Mouse (Mus musculus) ES-CJ7 (cell line): ENCODE measurements at regions not wholly inside any gene's neighbourhood (a gene's known extent, or its start where the extent isn't known, plus 50 kb on each side); places are given as distances from the start of the nearest gene placed in this dataset.

Experiments
- DNase-seq: peaks from one replicate; pipeline ENCODE4 v3.0.0; 2011; ENCODE audit warnings: low read depth, low spot score

DNA sequence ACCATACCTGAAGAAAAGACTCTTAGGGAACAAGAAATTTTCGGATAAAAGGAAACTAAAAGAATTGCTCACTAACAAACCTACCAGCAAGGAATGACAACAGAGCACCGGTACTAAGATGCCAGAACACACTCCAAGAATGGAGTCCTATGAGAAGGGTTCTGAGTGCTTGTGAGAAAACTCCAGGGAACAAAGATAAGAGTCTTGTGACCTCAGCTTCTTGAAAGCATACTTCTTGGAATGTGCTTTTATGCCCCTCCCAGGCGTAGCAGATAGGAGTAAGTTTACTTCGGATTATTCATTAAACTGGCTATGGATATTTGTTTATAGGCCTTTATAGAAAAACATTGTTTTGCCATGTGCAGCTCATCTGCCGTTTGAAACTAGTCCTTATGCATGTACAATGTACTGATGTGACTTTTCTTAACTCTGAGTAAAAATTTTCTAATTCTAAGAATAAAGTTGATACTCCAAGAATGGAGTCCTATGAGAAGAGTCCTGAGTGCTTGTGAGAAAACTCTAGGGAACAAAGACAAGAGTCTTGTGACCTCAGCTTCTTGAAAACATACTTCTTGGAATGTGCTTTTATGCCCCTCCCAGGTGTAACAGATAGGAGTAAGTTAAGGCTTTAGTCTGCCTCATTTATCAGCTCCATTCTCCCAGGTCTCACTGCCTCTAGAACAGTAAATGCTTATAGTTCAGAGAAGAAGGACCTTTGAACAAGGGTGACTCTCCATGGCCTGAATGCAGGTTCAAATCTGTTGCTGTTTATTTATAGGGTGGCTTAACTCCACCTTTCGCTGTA is 150.8 kb upstream of the Kynu start:
- DNase-seq = no peak

DNA sequence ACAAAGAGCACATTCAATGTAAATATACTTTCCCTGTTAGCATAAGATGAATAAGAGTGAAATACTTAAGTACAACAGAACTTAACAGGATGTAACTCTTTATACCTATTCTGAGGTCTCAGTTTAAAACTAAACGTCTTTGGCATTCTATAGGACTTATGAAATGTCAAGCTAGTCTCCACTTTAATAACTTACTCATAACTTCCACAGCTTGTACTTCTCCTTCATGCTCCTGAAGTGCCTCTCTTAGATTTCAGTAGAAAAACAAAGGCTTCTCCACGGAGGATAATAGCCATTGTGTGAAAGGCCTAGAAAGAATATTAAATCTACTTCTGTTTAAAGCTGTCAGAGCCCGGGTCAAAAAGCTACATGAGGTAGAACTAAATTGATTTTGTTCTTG is 117.9 kb upstream of the Kynu start:
- DNase-seq = no peak

DNA sequence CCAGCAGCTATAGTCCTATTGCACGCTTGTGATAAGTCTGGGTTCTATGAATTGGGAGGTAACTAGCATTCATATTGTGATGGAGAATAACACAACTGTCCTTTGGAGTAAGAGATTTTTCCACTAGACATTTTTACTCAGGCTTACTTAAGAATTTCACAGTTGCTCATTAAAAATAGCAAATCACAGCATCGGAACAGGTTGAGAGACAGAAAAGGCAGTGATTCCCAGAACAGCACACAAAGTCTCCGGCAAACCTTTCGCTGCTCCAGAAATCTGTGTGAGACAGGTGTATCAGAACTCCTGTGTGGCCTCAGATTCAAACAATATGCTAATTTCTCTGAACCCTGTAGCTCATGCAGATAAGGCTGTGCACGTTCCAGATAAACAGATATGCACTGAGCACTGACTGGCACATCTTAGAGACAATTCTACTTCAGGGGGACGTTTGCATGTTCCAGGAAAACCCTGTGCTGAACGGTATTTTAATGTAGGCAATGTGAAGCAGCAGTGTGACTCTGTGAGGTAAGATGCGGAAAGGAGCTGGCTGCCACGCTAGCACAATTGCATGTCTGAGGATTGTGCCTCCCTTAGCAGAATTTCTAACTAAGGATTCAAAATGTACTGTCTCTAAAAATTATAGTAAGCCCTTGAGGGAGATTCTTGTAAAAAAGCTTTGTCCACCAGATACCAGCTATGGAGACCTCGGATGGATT is 99.8 kb upstream of the Kynu start:
- no peak for DNase-seq

DNA sequence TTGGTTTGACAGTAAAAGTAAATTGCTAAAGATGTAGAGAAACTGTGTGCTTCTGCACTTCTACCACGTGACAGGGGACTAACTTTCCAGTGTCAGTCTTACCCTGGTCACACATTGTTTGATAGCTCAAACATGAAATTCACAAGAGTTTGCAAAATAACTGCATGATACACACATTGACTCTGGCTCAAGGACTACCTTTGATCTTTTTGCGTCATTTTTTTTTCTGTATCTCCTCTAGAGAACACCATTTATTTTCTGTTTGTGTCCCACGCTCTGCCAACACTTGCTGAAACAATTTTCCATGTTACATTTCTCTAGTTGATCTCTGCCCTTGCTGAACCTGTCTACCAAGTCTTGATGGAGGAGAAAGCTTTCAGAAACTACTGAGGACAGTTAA is 86.0 kb upstream of the Kynu start:
- no peak for DNase-seq

DNA sequence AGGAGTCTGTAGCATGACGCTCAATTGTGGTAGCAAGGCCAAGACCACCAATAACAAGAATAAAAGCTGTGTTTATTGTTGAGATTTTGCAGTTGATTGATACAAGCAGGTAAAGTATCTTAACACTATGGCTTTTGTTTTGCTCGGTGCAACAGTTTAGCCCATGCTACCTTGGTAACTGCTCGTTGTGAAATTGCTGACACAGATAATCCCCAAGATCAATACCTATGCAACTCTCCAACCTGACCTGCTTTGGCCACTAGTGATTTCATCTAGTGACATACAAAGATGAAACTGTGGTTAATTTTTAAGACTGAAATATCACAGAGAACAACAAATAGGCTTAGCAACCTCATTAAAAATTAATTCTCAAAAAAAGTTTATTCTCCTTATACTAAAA is 85.2 kb upstream of the Kynu start:
- DNase-seq = no peak

DNA sequence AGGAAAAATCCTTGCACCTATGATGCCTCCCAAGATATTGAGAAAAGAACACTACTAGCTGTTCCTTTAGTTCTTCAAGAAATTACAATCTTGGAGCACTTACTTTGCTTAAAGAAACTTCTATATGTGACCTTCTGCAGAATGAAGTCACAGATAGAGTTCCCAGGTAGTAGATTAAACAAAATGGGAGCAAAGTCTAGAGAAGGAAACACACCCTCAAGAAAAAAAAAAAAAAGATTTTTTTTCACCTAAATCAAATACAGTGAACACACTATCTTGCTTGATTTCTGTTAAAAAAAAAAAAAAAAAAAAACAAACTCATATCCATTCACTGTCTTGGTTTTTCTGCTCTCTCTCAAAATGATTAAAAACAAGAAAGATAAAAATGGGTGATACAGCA is 76.6 kb upstream of the Kynu start:
- DNase-seq = no peak

DNA sequence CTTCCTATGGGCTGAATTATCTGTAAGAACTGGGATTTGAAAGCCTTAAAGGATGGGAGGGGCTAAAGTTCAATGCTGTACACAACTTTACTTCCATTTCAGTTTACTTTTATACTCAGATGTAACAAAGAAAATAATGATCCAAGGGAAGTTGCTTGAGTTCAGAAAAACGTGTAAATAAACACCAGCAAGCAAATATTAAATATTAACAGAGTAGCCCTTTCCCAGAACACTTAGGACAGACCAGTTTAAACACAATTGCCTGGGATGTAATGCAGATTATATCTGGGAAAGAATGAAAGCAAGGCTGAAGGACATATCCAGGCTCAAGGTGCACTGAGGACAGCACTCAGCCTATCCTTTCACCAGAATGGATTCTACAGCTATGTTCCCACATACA is 75.3 kb upstream of the Kynu start:
- no peak for DNase-seq
